Mouse (Mus musculus) C2C12 (cell line): Measurements from ENCODE around the gene Gpc4. TPM values are rescaled to one million over a fixed set of nuclear protein-coding genes. Genes with fewer than 3 reads are reported as not detected.

Experiments used
- H3K27me3 ChIP-seq: one replicate; pipeline ENCODE4 v1.6.1; 2011; ENCODE audit not compliant: control insufficient read depth, insufficient read depth, insufficient read length
- H3K36me3 ChIP-seq: one replicate; pipeline ENCODE4 v1.6.1; 2011; ENCODE audit not compliant: control insufficient read depth, insufficient read depth
- H3K4me3 ChIP-seq: one replicate; pipeline ENCODE4 v1.5.1; 2011; ENCODE audit warnings: mild to moderate bottlenecking, control low read depth; ENCODE audit not compliant: poor library complexity, insufficient read depth, severe bottlenecking
- H3K79me2 ChIP-seq: one replicate; pipeline ENCODE4 v1.6.1; 2011; ENCODE audit not compliant: control insufficient read depth, insufficient read depth
- H3K79me3 ChIP-seq: one replicate; pipeline ENCODE4 v1.6.1; 2011; ENCODE audit warnings: low read depth, control low read depth
- H3ac ChIP-seq: one replicate; pipeline ENCODE3; 2011; ENCODE audit warnings: low read depth; ENCODE audit not compliant: control insufficient read depth, insufficient read length
- CEBPB ChIP-seq: IDR thresholded peaks from one replicate; pipeline ENCODE4 v1.6.1; 2011; ENCODE audit warnings: low read depth, mild to moderate bottlenecking, control low read depth, moderate library complexity
- CTCF ChIP-seq: IDR thresholded peaks from one replicate; pipeline ENCODE4 v1.5.1; 2011; ENCODE audit not compliant: control insufficient read depth, insufficient read depth, insufficient read length
- FOSL1 ChIP-seq: IDR thresholded peaks from one replicate; pipeline ENCODE4 v1.8.0; 2011; ENCODE audit warnings: mild to moderate bottlenecking, low read length; ENCODE audit not compliant: poor library complexity, insufficient read depth, severe bottlenecking
- MAX ChIP-seq: IDR thresholded peaks from one replicate; pipeline ENCODE4 v1.6.1; 2011; ENCODE audit warnings: mild to moderate bottlenecking, control low read depth
- MYOD1 ChIP-seq: IDR thresholded peaks from one replicate; pipeline ENCODE4 v1.6.1; 2011; ENCODE audit warnings: low read depth; ENCODE audit not compliant: control insufficient read depth, insufficient read length
- MYOG ChIP-seq: IDR thresholded peaks from one replicate; pipeline ENCODE4 v1.6.1; 2011; ENCODE audit not compliant: control insufficient read depth, insufficient read length; ENCODE audit errors: extremely low read depth
- USF1 ChIP-seq: IDR thresholded peaks from one replicate; pipeline ENCODE4 v1.6.1; 2011; ENCODE audit warnings: low read depth, mild to moderate bottlenecking, control low read depth, moderate library complexity
- polyA plus RNA-seq: library from polyadenylated mRNA; unstranded; fragments of >200 nt; fragmentation: generic; extraction: Trizol; gene quantifications from one replicate; pipeline ENCODE4 v1.2.1, GENCODE M21; 2012; ENCODE audit warnings: missing spikeins

The Gpc4 gene
- polyA plus RNA-seq, 1 experiment: 0.26 TPM

DNA sequence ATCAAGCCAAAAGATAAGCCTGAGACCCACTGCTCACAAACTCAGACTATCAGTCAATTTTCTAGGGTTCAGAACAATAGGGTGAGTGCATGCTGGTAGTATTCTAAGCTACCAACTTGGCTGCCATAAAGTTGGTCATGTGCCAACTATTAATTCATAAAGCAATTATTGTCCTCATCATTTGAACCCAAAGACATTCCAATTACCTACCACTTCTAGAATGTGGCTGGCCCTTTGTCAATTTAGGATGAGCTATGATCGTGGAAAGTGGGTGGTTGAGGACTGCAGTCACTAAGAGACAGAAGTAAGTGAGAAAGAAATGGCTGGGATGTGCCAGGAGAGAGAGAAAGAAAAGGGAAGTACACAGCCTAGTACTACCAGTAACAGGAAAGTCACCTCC, 61.3 kb downstream of the Gpc4 start:
- H3K79me2 ChIP-seq: no peaks in the 10 kb centered on the region
- TF ChIP-seq MYOG: no peak
- no peak for TF ChIP-seq FOSL1
- no peak for TF ChIP-seq USF1
- no peak for TF ChIP-seq MAX
- TF ChIP-seq MYOD1: no peak
- TF ChIP-seq CTCF: no peak
- TF ChIP-seq CEBPB: no peak
- H3K36me3 ChIP-seq: no peaks in the 10 kb centered on the region

DNA sequence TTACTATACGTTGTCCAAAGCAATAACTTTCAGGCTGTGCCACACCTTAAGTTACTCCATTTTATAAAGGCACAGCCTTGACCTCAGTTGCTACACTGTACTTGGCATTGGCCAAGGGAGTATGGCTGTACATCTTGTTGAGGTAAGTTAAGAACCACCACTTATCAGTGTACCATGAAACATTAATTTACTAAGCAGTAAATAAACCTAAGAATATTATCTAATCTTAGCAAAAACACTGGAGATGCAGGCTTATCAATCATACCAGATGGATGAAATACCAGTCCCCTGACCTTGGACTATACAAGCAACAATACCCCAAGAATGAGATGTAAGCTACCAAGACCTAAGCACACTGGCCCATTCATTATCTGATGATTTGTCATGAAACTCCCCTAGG, 63.1 kb downstream of the Gpc4 start:
- TF ChIP-seq FOSL1: no peak
- TF ChIP-seq CTCF: no peak
- no peak for TF ChIP-seq MYOD1
- Histone ChIP-seq H3K79me2 (no peaks in the 10 kb centered on the region), H3K36me3 (no peaks in the 10 kb centered on the region), H3ac (no peak overlapping the region), H3K27me3 (no peaks in the 10 kb centered on the region), H3K4me3 (no peak overlapping the region), H3K79me3 (no peaks in the 10 kb centered on the region)

More for the DNA sequence above, 61.3 kb downstream of the Gpc4 start:
- Histone ChIP-seq H3ac (no peak overlapping the region), H3K4me3 (no peak overlapping the region), H3K27me3 (no peaks in the 10 kb centered on the region), H3K79me3 (no peaks in the 10 kb centered on the region)

DNA sequence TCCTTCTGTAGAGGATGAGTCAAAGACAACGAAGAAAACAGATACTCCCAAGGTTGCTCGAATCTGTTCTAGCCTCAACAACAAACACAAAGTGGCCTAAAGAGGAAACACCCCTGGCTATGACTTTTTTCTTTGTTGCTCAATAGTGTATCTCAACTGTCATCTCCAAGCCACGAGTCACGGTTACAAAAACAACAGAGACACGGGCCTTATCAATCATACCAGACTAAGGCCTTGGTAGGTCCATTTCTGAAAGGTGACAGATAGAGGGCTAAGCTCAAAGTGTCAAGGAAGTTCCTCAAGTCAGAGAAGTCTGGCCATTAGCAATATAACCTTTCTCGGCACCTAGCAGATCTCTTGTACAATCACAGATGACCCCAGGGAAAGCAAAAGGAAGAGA, 63.6 kb downstream of the Gpc4 start:
- Histone ChIP-seq H3K79me2 (no peaks in the 10 kb centered on the region), H3K79me3 (no peaks in the 10 kb centered on the region), H3ac (no peak overlapping the region), H3K4me3 (no peak overlapping the region), H3K36me3 (no peaks in the 10 kb centered on the region), H3K27me3 (no peaks in the 10 kb centered on the region)
- TF ChIP-seq MYOG (no peak), MYOD1 (no peak), CTCF (no peak), FOSL1 (no peak), MAX (no peak)

DNA sequence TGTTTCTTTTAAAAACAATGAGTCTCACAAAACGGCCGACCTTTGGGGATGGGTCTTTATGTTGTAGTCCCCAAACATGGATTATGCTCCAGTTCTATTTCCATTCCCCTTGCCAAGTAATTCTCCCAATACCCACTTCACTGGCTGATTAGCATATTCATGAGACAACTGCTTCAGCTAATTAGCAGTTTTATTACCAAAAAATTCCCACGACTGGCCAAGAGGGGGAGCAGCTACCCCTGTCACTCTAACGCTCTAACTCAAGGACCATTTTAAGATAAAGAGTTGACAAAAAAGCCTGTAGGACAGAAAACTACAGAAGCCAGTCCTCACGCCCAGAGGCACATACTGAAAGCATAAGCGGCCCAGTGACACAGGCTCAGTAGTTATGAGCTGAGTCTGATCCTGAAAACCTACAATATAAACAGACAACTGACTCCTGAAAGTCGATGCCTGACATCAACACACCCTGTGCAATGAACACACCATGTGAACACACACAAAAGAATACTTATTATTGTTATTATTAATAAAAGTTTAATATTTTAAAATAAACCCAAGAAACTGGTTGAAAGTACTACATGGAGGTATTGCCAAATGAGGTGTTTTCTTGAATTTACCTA, 77.2 kb downstream of the Gpc4 start:
- H3K27me3 ChIP-seq: no peaks in the 10 kb centered on the region
- no peaks in the 10 kb centered on the region for H3K79me2 ChIP-seq
- TF ChIP-seq MAX: no peak
- no peak for TF ChIP-seq FOSL1
- TF ChIP-seq MYOD1: no peak
- no peak for TF ChIP-seq MYOG
- no peak for TF ChIP-seq USF1
- no peaks in the 10 kb centered on the region for H3K36me3 ChIP-seq
- H3K79me3 ChIP-seq: no peaks in the 10 kb centered on the region
- H3K4me3 ChIP-seq: no peak overlapping the region
- no peak overlapping the region for H3ac ChIP-seq

DNA sequence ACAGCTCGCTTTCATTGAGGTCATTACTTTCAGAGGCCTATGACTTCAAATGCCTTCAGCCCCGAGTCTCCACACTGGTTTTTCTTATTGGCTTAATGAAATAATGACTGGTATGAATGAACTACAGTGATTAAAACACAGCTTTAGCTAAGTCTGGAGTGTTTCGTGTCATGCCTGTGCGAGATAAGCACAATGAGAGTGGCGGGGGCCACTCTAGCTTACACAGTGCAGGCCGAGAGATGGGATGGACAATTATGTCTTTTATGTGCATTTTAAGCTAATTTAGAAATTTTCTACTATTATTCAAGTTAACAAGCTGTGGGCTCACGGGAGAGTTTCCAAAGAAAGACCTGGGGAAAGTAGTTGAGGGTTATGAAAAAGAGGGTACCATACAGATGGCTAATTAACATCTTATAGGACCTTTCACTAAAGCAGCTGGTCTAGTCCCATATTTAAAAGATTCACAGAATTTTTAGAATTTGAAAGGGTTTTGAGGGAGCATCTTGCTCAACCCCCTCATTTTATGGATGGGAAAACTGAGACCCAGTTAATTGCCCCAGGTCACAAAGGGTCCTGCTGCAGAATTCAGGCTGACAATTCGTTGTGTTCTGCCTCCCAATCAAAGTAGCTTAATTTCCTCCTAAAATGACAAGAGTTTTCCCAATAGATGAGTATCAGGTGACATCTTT, 78.0 kb downstream of the Gpc4 start:
- no peaks in the 10 kb centered on the region for H3K79me2 ChIP-seq
- TF ChIP-seq CEBPB: no peak
- no peak overlapping the region for H3K4me3 ChIP-seq
- no peaks in the 10 kb centered on the region for H3K27me3 ChIP-seq
- H3ac ChIP-seq: no peak overlapping the region
- no peaks in the 10 kb centered on the region for H3K36me3 ChIP-seq
- no peaks in the 10 kb centered on the region for H3K79me3 ChIP-seq

DNA sequence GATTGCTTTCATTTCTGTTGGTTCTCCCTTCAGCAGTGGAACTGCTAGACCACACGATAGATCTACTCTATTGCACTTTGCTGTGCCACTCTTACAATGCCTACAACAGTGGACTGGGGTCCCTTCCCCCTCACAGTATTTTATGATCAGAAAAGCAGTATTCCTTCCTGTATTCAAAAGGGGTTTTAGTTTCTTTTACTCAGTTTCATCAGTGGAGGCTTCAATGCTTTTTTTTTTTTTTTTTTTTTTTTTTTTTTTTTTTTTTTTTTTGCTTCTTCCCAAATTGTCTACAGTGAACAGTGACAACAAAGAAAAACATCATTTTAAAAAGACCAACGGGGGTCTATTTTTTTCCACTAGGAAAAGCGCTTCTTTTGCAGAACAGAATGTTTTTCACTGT, 81.5 kb downstream of the Gpc4 start:
- Histone ChIP-seq H3K79me3 (no peaks in the 10 kb centered on the region), H3K27me3 (no peaks in the 10 kb centered on the region), H3ac (no peak overlapping the region), H3K79me2 (no peaks in the 10 kb centered on the region), H3K4me3 (no peak overlapping the region), H3K36me3 (no peaks in the 10 kb centered on the region)
- TF ChIP-seq CEBPB (no peak), MYOD1 (no peak), FOSL1 (no peak), USF1 (no peak), MYOG (no peak), CTCF (no peak), MAX (no peak)
